Mouse (Mus musculus) ES-E14 (cell line): ENCODE results near the gene Mknk2. TPM values are rescaled to one million over a fixed set of nuclear protein-coding genes. Genes with fewer than 3 reads are reported as not detected.
A peak's percentile ranks its signal among the peaks of the same experiment; 100 is the strongest.

Experiments used
- DNase-seq: peaks from one replicate; pipeline ENCODE4 v3.0.0-alpha.2; 2013; ENCODE audit warnings: low read depth, low spot score
- H3K27ac ChIP-seq: 2 replicates; pipeline ENCODE4 v1.5.1; 2012; ENCODE audit warnings: low read depth, mild to moderate bottlenecking, low read length, moderate library complexity, mixed read lengths; ENCODE audit not compliant: poor library complexity, insufficient read depth, severe bottlenecking
- H3K36me3 ChIP-seq: 2 replicates; pipeline ENCODE4 v1.6.1; 2012; ENCODE audit warnings: mild to moderate bottlenecking, low read length, moderate library complexity, mixed read lengths; ENCODE audit not compliant: control insufficient read depth, poor library complexity, insufficient read depth, severe bottlenecking
- H3K4me1 ChIP-seq, 2 experiments: fragments of 150-350 bp in 1 of 2; sonication (generic) in 1 of 2; 2 replicates each; pipeline ENCODE4 v1.6.1; 2012; ENCODE audit warnings: low read length in 2 of 2, mild to moderate bottlenecking in 1 of 2, mixed read lengths in 1 of 2; ENCODE audit not compliant: control insufficient read depth in 2 of 2, insufficient read depth in 2 of 2, poor library complexity in 1 of 2
- H3K4me3 ChIP-seq, 2 experiments: fragments of 150-350 bp in 1 of 2; sonication (generic) in 1 of 2; 2 replicates each; pipeline ENCODE4 v1.5.1; 2012; ENCODE audit warnings: low read length in 2 of 2, low read depth in 1 of 2, mild to moderate bottlenecking in 1 of 2, mixed read lengths in 1 of 2; ENCODE audit not compliant: insufficient read depth in 1 of 2, poor library complexity in 1 of 2, severe bottlenecking in 1 of 2
- H3K9ac ChIP-seq: 2 replicates; pipeline ENCODE4 v1.6.1; 2012; ENCODE audit warnings: low read depth, mild to moderate bottlenecking, low read length, mixed read lengths; ENCODE audit not compliant: poor library complexity, insufficient read depth, severe bottlenecking
- H3K9me3 ChIP-seq: fragments of 150-350 bp; sonication (generic); 2 replicates; pipeline ENCODE4 v1.6.1; 2012; ENCODE audit warnings: low read depth, mild to moderate bottlenecking, low read length; ENCODE audit not compliant: control insufficient read depth, insufficient read depth
- CHD2 ChIP-seq: IDR thresholded peaks from 2 replicates; pipeline ENCODE4 v1.6.1; 2014; ENCODE audit warnings: mild to moderate bottlenecking, low read depth, low read length, inconsistent platforms
- HCFC1 ChIP-seq: IDR thresholded peaks from 2 replicates; pipeline ENCODE4 v1.6.1; 2012; ENCODE audit warnings: low read length, inconsistent platforms, borderline replicate concordance; ENCODE audit not compliant: insufficient read depth
- MAFK ChIP-seq: IDR thresholded peaks from 2 replicates; pipeline ENCODE4 v1.6.1; 2014; ENCODE audit warnings: mild to moderate bottlenecking, low read depth, low read length, inconsistent platforms; ENCODE audit not compliant: insufficient read depth
- ZC3H11A ChIP-seq: IDR thresholded peaks from 2 replicates; pipeline ENCODE4 v1.6.1; 2012; ENCODE audit warnings: low read depth, mild to moderate bottlenecking, inconsistent platforms, low read length, borderline replicate concordance
- ZNF384 ChIP-seq: IDR thresholded peaks from 2 replicates; pipeline ENCODE4 v1.6.1; 2012; ENCODE audit warnings: low read depth, low read length, inconsistent platforms
- in situ Hi-C, 2 experiments: fragments of 600-800 bp; cut with MboI; formaldehyde crosslinking; loops; one replicate each; pipeline ENCODE4 v1.15.1; 2025; ENCODE audit warnings: low sequenced_read_pairs in 2 of 2, inconsistent platforms in 1 of 2; ENCODE audit not compliant: unreplicated experiment in 2 of 2
- total RNA-seq: library from RNA; depleted of rRNA; stranded (reverse); fragments of 300-350 nt; gene quantifications from 2 replicates; pipeline ENCODE4 v1.2.3, GENCODE M21; 2012

Gene Mknk2
- total RNA-seq, 1 experiment: 40.7 TPM

- TF ChIP-seq HCFC1: no peak
- TF ChIP-seq CHD2: no peak
- no peak for TF ChIP-seq MAFK
- no peak for TF ChIP-seq ZNF384
- TF ChIP-seq ZC3H11A: no peak
- Histone ChIP-seq H3K27ac (0 out of 2 replicates have a peak overlapping the region, but pooled peaks have one; percentile 6), H3K4me3 (no peak overlapping the region), H3K9me3 (no peaks in the 10 kb centered on the region), H3K36me3 (no peaks in the 10 kb centered on the region), H3K9ac (no peak overlapping the region), H3K4me1 (peaks cover 9 to 24% of the 10 kb centered on the region in 2 experiments)
- no peak for DNase-seq
- in situ Hi-C loops: no loop called here
Observed at GRCm38 (mm10) chr10:80679556-80680259, 1.8 kb upstream of the Mknk2 start.

- H3K4me3 ChIP-seq: no peak overlapping the region
- no peak for DNase-seq
- peaks cover 9 to 31% of the 10 kb centered on the region in 2 experiments for H3K4me1 ChIP-seq
- peak overlapping the region; percentile 10; the same call in 1 of the 2 replicates for H3K9ac ChIP-seq
- TF ChIP-seq ZNF384: no peak
- TF ChIP-seq MAFK: no peak
- no peak for TF ChIP-seq CHD2
- no peak for TF ChIP-seq HCFC1
- no peak for TF ChIP-seq ZC3H11A
- peak overlapping the region; percentile 6; the same call in 1 of the 2 replicates for H3K27ac ChIP-seq
- in situ Hi-C loops: no loop called here
- H3K9me3 ChIP-seq: no peaks in the 10 kb centered on the region
- peaks cover 2% of the 10 kb centered on the region; the same call in 1 of the 2 replicates for H3K36me3 ChIP-seq
Observed at GRCm38 (mm10) chr10:80678601-80679377, 877 bp upstream of the Mknk2 start.

- H3K9ac ChIP-seq: peak overlapping the region; percentile 84
- peak overlapping the region; percentile 71 to 87 for H3K4me3 ChIP-seq
- peaks cover 2% of the 10 kb centered on the region; the same call in 1 of the 2 replicates for H3K36me3 ChIP-seq
- DNase-seq: no peak
- H3K9me3 ChIP-seq: no peaks in the 10 kb centered on the region
- in situ Hi-C loops: no loop called here
- H3K4me1 ChIP-seq: peaks cover 9 to 31% of the 10 kb centered on the region in 2 experiments
- TF ChIP-seq HCFC1 (no peak), ZNF384 (no peak), MAFK (no peak), ZC3H11A (no peak), CHD2 (no peak)
- peak overlapping the region; percentile 63; the same call in 1 of the 2 replicates for H3K27ac ChIP-seq
Observed at GRCm38 (mm10) chr10:80677128-80677875, 610 bp downstream of the Mknk2 start.

- Histone ChIP-seq H3K27ac (peak overlapping the region; percentile 63), H3K9ac (peak overlapping the region; percentile 84), H3K4me3 (peak overlapping the region; percentile 86 to 87), H3K4me1 (peaks cover 9 to 31% of the 10 kb centered on the region in 2 experiments), H3K36me3 (peaks cover 8% of the 10 kb centered on the region), H3K9me3 (no peaks in the 10 kb centered on the region)
- DNase-seq: peak; percentile 99
- in situ Hi-C loops: no loop called here
- no peak for TF ChIP-seq MAFK
- no peak for TF ChIP-seq ZC3H11A
- TF ChIP-seq HCFC1: peak; percentile 38; the same call in 1 of the 2 replicates
- TF ChIP-seq ZNF384: no peak
Observed at GRCm38 (mm10) chr10:80676198-80676928, 1.5 kb downstream of the Mknk2 start.
